Comparison of ENCODE assay signal across 8 mouse cellular contexts in the genomic region with DNA sequence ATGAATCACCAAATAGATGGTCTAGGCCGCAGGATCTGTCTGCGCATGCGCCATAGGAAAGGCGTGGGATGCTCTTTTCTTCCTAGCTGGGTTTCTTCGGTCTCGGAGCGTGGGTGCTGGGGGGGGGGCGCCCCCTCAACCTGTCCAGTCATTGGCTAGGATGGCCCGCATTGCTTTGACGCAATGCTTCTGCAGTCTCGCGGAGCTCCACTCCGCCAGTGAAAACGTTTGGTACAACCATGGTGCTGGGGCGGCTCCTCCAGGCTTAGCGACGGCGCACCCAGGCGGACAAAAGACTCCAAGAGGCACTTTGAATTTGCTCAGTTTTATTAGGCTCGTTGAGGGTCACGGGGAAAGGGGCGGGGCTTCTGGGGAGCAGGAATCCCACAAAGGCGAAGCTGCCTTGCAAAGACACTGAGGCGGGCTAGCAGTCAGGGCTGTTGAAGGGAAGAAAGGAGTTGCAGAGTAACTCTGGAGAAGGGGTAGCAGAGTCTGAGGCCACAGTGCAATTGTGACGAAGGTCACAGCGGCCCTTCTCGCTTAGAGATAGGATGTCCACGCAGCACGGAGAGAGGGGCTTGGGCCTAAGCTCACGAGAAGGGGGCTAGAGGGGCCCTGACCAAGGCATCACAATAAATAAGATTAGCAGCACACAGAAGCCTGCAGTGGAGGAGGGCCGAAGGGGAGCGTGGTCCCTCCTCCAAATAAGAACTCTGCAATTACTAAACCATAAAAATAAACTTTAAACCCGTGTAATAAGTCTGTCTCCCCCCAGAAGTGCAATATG. TPM values are rescaled to one million over a fixed set of nuclear protein-coding genes. Genes with fewer than 3 reads are reported as not detected.
DNase-seq lines count a peak whose midpoint lies in the region; ATAC-seq lines count a peak whose summit lies in the region.

No protein-coding gene starts in this region.

- peak overlapping the region; percentile 50 for H3K4me2 ChIP-seq in hindbrain, embryonic 13.5 days

- H3K9me3 ChIP-seq in hindbrain, embryonic 13.5 days: no peaks in the 10 kb centered on the region

- H3K36me3 ChIP-seq in hindbrain, embryonic 13.5 days: peaks cover 16% of the 10 kb centered on the region

- H3K27ac ChIP-seq in hindbrain, embryonic 13.5 days: peak overlapping the region; percentile 95

- H3K4me1 ChIP-seq in hindbrain, embryonic 13.5 days (replicated peaks): peaks cover 34% of the 10 kb centered on the region

- peaks cover 74% of the 10 kb centered on the region for H3K27me3 ChIP-seq in hindbrain, embryonic 13.5 days

- DNase-seq in T-cell, adult 2 months (ENCODE audit: low spot score): peak; percentile 86
- peak; percentile 89 to 93 for DNase-seq in cerebellum, postnatal 25 days
- peak; percentile 84 to 90 for DNase-seq in frontal cortex, postnatal 14 days (ENCODE audit: low spot score in 2 of 2)
- peak; percentile 81 to 92 for DNase-seq in layer of hippocampus, postnatal 14 days (ENCODE audit: low spot score in 2 of 2)
- DNase-seq in lung, postnatal 10 days: peak; percentile 94
- DNase-seq in ovary, postnatal 14 days (ENCODE audit: low spot score): peak; percentile 78
- DNase-seq in thymus, postnatal 10 days (ENCODE audit: low spot score in 2 of 2): peak; percentile 58 to 62

- 12% methylated on average over 33 of the region's 33 CpGs for WGBS in hindbrain, embryonic 13.5 days

- peak overlapping the region; percentile 28 for H3K4me3 ChIP-seq in hindbrain, embryonic 13.5 days

- peak overlapping the region; percentile 72 for H3K9ac ChIP-seq in hindbrain, embryonic 13.5 days

- ATAC-seq in hindbrain, embryonic 13.5 days (ENCODE audit: low FRiP score): peak; percentile 99

RNA-seq across cellular contexts. Expression of a gene that starts 5.5 kb away (rescaled TPM):
- polyA plus RNA-seq in hindbrain, embryonic 13.5 days (2015; fragmentation: Nextera tagmentation; extraction: Ambion mirVana): 55.6 and 56.5 TPM in 2 replicates
- total RNA-seq in layer of hippocampus, postnatal 14 days (2021): 10 to 100 TPM; 77.2 to 87.0 TPM

RNA-seq across cellular contexts. Expression of a gene that starts 9.4 kb away (rescaled TPM):
- 26.5 and 26.6 TPM in 2 replicates for polyA plus RNA-seq in hindbrain, embryonic 13.5 days (2015; fragmentation: Nextera tagmentation; extraction: Ambion mirVana)
- 10 to 100 TPM; 48.1 to 50.2 TPM for total RNA-seq in layer of hippocampus, postnatal 14 days (2021)

RNA-seq across cellular contexts. Expression of a gene that starts 31.8 kb away (rescaled TPM):
- polyA plus RNA-seq in hindbrain, embryonic 13.5 days (2015; fragmentation: Nextera tagmentation; extraction: Ambion mirVana): 8.9 and 10.1 TPM in 2 replicates
- 10 to 100 TPM; 19.1 to 21.3 TPM for total RNA-seq in layer of hippocampus, postnatal 14 days (2021)

Comparison
In these comparisons a context has a peak if more than half of its experiments do, and no peak if none do; other contexts are left out.
1. Peak in every context shown above with its lines: DNase-seq, ATAC-seq, H3K4me3 ChIP-seq and H3K27ac ChIP-seq.